Mouse (Mus musculus) bone marrow, adult 2 months (tissue): Measurements from ENCODE around the gene Slc30a4. TPM values are rescaled to one million over a fixed set of nuclear protein-coding genes. Genes with fewer than 3 reads are reported as not detected.

Source experiments
- H3K27ac ChIP-seq: fragments of 200-500 bp; 2 replicates; pipeline ENCODE4 v1.5.1; 2012; ENCODE audit warnings: low read depth, mild to moderate bottlenecking, control low read depth, inconsistent platforms, low read length; ENCODE audit not compliant: control insufficient read depth, poor library complexity, insufficient read depth
- H3K4me1 ChIP-seq: fragments of 200-500 bp; 2 replicates; pipeline ENCODE4 v1.6.1; 2011; ENCODE audit warnings: low read length; ENCODE audit not compliant: control insufficient read depth, insufficient read depth
- H3K4me3 ChIP-seq: fragments of 200-500 bp; replicated peaks from 2 replicates; pipeline ENCODE3; 2011; ENCODE audit warnings: mild to moderate bottlenecking, low read depth, low read length, control low read depth; ENCODE audit not compliant: control insufficient read depth
- CTCF ChIP-seq: fragments of 200-500 bp; IDR thresholded peaks from 2 replicates; pipeline ENCODE4 v1.5.1; 2011; ENCODE audit warnings: low read length, control low read depth; ENCODE audit not compliant: control insufficient read depth, insufficient read depth
- POLR2A ChIP-seq: fragments of 200-500 bp; IDR thresholded peaks from 2 replicates; pipeline ENCODE4 v1.6.1; 2011; ENCODE audit warnings: low read depth, mild to moderate bottlenecking, control low read depth, low read length, borderline replicate concordance; ENCODE audit not compliant: control insufficient read depth
- WGBS: fragments of 180-500 bp; shearing (Covaris S2); methylation state at CpG from one replicate; pipeline ENCODE4 v1.1.7; 2018; 5-methylcytosine and 5-hydroxymethylcytosine counted together
- polyA plus RNA-seq: library from polyadenylated mRNA; stranded (reverse); fragments of >200 nt; gene quantifications from 2 replicates; pipeline ENCODE4 v1.2.4, GENCODE M21; 2011; ENCODE audit warnings: low replicate concordance; ENCODE audit not compliant: missing spikeins, insufficient read depth, insufficient read length

The Slc30a4 gene
- polyA plus RNA-seq, 1 experiment: 2.8 TPM

- TF ChIP-seq POLR2A: no peak
- TF ChIP-seq CTCF: no peak
- peak overlapping the region; percentile 22 for H3K4me3 ChIP-seq
- peaks cover 3% of the 10 kb centered on the region; the same call in 1 of the 2 replicates for H3K4me1 ChIP-seq
- H3K27ac ChIP-seq: peak overlapping the region; percentile 91
- WGBS: 10% methylated on average over 17 of the region's 17 CpGs
Measured at GRCm38 (mm10) chr2:122652096-122653084, 50.1 kb downstream of the Slc30a4 start.

DNA sequence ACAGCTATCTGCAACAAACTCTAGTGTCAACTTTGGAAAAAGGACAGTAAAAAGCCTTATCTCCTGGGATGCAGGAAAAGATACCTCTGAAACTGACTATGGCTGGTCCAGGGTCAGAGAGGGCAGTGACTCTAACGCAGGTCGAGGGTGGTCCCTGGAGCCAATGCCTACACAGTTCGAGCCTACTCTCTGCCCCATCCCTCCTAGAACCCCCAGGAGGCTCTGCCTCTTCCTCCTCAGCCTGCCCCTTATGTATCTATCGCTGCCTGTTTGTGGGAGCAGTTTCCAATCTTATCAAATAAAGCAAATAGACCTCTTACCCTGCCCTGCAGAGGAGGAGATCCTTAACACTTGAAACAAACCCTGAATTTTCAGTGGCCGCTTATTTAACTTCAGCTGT is 63.8 kb downstream of the Slc30a4 start:
- TF ChIP-seq POLR2A (no peak), CTCF (no peak)
- H3K4me1 ChIP-seq: no peaks in the 10 kb centered on the region
- H3K27ac ChIP-seq: no peak overlapping the region
- 74% methylated on average over 5 of the region's 5 CpGs for WGBS
- peak overlapping the region; percentile 31 for H3K4me3 ChIP-seq

DNA sequence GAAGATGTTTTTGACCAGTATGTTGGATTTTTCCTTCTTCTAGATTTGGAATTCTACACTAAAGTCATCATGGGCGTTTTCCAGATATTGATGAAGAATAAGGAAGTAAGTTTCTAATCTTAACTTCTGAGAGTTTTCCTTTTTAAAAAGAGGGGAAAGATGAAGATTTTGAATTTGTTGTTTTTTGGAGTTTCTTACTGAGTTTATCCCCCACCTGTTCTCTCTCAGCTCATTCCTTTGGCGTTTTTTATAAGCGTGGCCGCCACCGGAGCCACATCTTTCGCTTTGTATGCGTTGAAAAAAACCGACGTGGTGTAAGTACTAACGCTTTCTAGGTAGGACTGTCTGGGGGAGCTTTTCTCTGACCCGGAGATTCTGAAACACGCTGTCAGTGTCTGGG is 64.4 kb downstream of the Slc30a4 start:
- WGBS: 31% methylated on average over 12 of the region's 12 CpGs
- no peak for TF ChIP-seq POLR2A
- no peak for TF ChIP-seq CTCF
- Histone ChIP-seq H3K4me1 (no peaks in the 10 kb centered on the region), H3K4me3 (peak overlapping the region; percentile 43), H3K27ac (0 out of 2 replicates have a peak overlapping the region, but pooled peaks have one; percentile 5)

DNA sequence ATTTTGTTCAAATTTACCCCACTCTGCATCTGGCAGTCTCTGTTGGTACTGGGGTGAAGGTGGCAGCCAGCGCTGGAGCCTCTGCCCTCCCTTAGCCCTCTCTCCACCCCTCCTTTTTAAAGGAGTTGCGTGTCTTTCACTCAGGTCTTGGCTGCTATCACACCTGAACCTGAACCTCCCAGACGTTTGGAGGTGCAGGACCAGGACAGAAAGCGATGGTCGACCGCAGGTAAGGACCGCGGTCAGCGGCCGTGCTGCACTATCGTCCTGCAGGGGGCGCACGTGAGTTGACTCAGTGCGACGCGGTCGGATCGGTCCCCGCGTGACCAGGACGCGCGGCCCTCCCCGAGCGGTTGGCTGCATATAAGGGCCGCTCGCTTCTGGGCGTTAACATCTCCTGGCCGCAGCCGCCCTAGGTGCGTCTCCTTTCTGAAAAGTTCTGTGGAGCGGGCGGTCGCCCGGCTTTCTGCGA is 64.9 kb downstream of the Slc30a4 start:
- TF ChIP-seq CTCF: peak; percentile 92
- TF ChIP-seq POLR2A: peak; percentile 39; the same call in 1 of the 2 replicates
- Histone ChIP-seq H3K4me1 (no peaks in the 10 kb centered on the region), H3K4me3 (peak overlapping the region; percentile 34), H3K27ac (0 out of 2 replicates have a peak overlapping the region, but pooled peaks have one; percentile 5)
- WGBS: 2% methylated on average over 36 of the region's 36 CpGs

DNA sequence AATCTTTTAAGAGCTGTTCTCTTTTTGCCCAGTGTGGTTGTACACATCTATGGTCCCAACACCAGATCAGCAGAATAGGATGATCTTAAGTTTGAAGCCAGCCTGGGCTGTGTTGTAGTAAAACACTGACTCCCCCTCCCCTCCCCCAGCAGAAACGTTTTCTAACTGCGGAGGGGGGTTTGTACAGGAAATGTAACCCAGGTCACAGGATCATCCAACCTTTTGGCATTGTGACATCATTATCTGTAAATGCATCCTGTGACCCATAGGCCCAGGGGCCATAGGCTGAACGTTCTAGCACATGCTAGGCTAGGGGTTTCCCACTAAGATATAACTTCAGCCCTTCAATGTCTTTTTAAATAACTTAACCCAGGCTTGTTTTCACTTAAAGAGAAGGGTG is 65.8 kb downstream of the Slc30a4 start, which contains the start of gene AA467197:
TSS of gene AA467197 (plus strand) at position 301 of the 400 bp plus-strand sequence.
- no peak for TF ChIP-seq CTCF
- Histone ChIP-seq H3K4me3 (peak within 1 kb of the TSS; percentile 34), H3K27ac (0 out of 2 replicates have a peak within 1 kb of the TSS, but pooled peaks have one; percentile 5), H3K4me1 (no peaks in the 10 kb centered on the region)
- 38% methylated on average over 3 of the region's 3 CpGs for WGBS

Other genes with a start within 250 kb of the Slc30a4 start
- gene Gm14085, start 217.7 kb downstream of the Slc30a4 start, polyA plus RNA-seq: 0.41 TPM in 1 of 2 replicates, not detected in the other
- gene Gatm, start 91.4 kb downstream of the Slc30a4 start, polyA plus RNA-seq: 16.6 and 19.8 TPM in 2 replicates
- gene AA467197, start 65.7 kb downstream of the Slc30a4 start, polyA plus RNA-seq: 8.0 and 31.5 TPM in 2 replicates
- 9.5 and 11.4 TPM in 2 replicates for gene Bloc1s6, start 35.8 kb upstream of the Slc30a4 start, polyA plus RNA-seq
- gene Sqor, start 62.6 kb upstream of the Slc30a4 start, polyA plus RNA-seq: 49.3 and 84.1 TPM in 2 replicates